Mouse (Mus musculus): ENCODE data around the gene Serinc5.
"Not testable (repeated sequence)": the region's sequence is repeated elsewhere in the genome, so short reads cannot be mapped to it uniquely, and the experiment has no call there.

Gene Serinc5

GRCm38 (mm10) chr13:92610311-92611221 lies at the start of gene Serinc5:
TSS of gene Serinc5 (plus strand) at chr13:92611091.
- peak; percentile 86 for DNase-seq (ENCODE audit: low read depth, low spot score)

GRCm38 (mm10) chr13:92576072-92576471 lies 34.8 kb upstream of the Serinc5 start, which contains the start of gene Spz1:
TSS of gene Spz1 (minus strand) at chr13:92576172.
- DNase-seq (ENCODE audit: low read depth, low spot score), result no peak

DNA sequence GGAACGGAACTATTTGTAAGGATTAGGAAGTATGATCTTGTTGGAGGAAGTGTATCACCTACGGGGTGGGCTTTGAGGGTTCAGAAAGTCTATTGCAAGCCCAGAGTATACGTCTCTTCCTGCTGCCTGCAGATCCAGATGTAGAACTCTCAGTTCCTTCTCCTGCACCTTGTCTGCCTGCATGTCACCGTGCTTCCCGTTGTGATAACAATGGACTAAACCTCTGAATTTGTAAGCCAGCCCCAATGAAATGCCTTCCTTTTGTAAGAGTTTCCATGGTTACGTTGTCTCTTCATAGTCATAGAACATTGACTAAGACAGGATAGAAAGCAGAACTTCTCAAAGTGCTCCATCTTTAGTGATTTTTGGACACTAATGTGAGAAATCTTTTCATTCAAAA lies 34.2 kb upstream of the Serinc5 start:
- no peak for DNase-seq (ENCODE audit: low read depth, low spot score)

- no peak for DNase-seq (ENCODE audit: low read depth, low spot score)
Observed at GRCm38 (mm10) chr13:92578210-92578609, 32.7 kb upstream of the Serinc5 start.

DNA sequence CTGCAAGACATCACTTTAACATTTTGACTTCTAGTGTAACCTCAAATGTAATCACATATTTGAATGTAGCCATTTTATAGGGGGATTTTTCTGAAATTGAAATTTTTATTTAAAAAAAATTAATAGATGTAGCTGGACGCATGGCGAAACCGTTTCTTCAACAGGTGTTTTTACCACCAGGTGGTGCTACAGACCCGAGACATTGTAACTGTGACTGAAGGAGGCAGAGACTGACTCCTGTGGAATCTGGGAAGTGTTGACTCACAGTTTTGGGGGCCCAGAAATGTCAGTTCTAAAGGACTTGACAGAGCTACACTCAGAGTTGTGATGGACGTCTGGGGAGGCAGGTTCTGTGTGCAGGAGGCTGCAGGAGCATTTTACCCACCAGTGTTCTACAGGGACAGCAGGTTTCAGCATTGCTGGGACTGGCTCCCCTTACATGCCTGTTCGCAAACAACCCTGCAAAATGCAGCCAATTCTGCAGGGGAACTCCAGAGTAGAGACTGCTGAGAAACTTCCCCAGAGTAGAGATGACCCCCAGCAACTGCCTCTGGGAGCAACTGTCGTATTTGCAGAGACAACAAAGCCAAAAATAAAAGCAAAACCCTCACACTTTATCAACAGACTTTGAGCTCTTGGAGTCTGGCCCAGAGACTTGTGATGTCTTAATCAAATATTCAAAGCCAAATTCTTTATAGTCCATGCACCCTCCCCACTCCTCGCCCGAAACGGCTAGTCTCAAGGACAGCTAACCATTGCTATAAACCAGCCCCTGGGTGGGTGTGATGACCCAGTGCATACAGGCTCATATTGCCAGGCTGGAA lies 30.5 kb upstream of the Serinc5 start:
- DNase-seq (ENCODE audit: low read depth, low spot score), result peak; percentile 51

- DNase-seq (ENCODE audit: low read depth, low spot score), result no peak
Observed at GRCm38 (mm10) chr13:92584094-92584717, 26.7 kb upstream of the Serinc5 start.

DNA sequence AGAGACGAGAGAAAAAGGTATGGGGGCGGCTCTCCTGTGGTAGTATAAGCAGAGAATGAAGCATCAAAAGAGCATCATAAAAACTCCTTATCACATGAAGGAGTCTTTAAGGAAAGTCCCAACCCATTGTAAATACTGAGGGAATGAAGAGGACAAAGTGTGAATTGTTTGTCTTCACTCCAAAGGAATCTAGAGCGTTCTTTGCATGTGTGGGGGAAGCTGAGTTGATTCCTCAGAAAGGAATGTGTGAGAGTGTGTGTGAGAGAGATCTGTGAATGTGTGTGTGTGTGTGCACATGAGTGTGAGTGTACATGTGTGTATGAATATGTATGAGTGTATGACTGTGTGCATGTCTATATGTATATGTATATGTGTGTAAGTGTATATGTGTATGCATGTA lies 22.2 kb upstream of the Serinc5 start:
- DNase-seq (ENCODE audit: low read depth, low spot score), result no peak

- DNase-seq (ENCODE audit: low read depth, low spot score), result no peak
Observed at GRCm38 (mm10) chr13:92589255-92589654, 21.6 kb upstream of the Serinc5 start.

GRCm38 (mm10) chr13:92591225-92591624 lies 19.7 kb upstream of the Serinc5 start:
- no peak for DNase-seq (ENCODE audit: low read depth, low spot score)

DNA sequence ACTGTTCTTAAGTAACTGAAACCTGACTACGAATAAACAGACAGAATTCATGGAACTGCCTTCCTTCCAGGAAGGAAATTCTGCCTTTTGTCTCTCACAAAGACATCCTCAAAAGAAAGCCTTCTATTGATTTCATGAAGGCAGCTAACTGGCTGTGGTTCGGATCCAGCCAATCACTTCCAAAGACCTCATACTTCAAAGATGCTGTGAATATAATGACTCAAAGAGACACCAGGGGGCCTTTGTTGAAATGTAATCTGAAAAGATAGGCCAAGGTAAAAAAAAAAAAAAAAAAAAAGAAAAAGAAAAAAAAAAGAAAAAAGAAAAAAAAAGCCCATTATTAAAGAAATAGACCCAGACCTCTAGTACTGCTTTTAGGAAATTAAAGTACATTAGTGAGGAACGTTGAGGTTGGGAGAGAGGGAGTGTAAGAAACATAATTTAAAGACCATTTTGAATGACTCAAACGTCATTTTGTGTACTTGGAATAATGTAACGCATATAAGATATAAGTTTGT lies 18.6 kb upstream of the Serinc5 start:
- DNase-seq (ENCODE audit: low read depth, low spot score), result no peak

DNA sequence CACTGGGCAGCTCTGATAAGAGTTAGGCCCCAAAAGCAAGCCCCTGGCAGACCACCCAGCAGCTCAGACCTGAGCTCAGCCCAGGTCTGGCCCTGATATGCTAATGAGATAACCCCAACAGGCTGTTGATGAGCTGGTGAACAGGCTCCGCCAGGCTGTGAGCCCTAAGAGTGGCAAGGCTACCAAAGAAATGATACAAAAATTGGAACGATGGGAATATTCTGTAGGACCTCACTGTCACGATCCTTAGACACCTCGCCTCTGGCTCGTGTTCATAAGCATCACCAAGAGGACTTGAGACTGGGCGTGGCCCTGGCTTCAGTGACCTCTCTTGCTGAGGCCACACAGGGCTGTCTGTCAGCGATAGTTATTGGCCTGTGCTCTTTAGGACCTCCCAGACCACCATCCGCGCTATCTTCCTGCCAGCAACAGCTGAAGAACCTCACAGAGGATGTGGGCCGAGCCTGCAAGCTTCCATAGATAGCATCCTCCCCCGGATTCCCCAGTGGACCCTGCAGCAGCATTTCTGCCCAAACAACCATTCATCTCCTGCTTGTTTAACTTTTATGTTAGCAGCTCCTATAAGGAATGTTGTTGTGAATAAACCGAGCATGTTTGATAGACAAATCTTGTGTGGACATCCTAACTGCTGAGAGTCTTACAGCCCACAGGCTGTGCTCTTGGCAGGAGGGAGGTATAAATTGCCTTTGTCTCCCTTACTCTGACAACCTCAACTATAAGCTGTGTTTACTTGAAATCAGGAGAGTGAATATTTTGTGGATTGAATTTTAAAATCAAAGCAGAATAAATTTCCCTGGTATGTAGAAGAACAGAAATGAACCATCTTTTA lies 17.9 kb upstream of the Serinc5 start:
- no peak for DNase-seq (ENCODE audit: low read depth, low spot score)

DNA sequence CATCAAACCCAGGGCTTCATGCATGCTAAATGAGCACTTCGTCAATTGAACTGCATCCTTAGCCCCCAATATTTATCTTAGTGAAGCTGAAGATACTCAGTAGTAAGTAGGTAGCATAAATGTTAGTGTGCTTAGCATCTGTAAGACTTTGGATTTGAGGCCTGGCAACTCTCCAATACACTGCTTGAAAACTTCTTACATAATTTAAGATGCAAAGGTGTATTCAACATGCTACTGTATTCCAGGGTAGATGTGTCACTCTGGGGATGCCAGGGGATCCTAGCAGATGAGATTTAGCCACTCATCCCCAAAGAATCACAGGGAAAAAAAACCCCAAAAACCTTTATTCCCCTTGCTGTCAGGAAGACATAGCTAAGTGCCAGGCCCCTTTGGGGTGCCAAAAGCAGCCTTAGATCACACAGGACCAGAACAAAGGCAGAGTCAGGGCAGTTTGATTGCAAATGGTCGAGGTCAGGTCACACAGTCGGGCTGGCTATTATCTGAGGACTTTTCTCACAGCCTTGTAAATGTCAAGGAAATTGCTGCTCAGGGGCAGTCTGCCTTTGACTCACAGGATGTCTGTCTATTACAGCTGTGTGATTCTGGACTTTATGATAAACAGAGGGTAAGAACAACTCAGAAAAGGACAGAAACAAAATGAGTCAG lies 17.0 kb upstream of the Serinc5 start:
- DNase-seq (ENCODE audit: low read depth, low spot score), result no peak

DNA sequence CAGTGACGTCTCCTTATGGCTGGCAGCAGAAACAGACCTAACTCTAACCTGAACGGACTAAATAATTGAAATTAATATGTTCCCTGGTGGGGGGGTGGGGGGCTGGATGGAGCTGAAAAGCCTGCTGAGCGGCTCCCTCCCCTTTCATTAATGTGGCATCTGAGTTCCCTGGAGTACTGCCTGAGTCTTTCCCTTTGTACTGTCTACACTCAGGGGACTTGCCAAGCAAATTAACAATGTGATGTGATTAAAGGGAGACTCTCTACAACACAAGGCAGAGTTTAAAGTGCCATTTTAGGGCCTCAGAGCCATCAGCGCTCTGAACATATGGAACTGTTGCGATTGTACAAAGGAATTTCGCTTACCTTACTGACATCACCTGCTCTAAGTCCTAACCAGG lies 16.4 kb upstream of the Serinc5 start:
- DNase-seq (ENCODE audit: low read depth, low spot score), result no peak

GRCm38 (mm10) chr13:92594907-92595306 lies 16.0 kb upstream of the Serinc5 start:
- DNase-seq (ENCODE audit: low read depth, low spot score), result no peak

GRCm38 (mm10) chr13:92595424-92595823 lies 15.5 kb upstream of the Serinc5 start:
- DNase-seq (ENCODE audit: low read depth, low spot score), result no peak

GRCm38 (mm10) chr13:92605306-92605705 lies 5.6 kb upstream of the Serinc5 start:
- DNase-seq (ENCODE audit: low read depth, low spot score), result not testable (repeated sequence)

DNA sequence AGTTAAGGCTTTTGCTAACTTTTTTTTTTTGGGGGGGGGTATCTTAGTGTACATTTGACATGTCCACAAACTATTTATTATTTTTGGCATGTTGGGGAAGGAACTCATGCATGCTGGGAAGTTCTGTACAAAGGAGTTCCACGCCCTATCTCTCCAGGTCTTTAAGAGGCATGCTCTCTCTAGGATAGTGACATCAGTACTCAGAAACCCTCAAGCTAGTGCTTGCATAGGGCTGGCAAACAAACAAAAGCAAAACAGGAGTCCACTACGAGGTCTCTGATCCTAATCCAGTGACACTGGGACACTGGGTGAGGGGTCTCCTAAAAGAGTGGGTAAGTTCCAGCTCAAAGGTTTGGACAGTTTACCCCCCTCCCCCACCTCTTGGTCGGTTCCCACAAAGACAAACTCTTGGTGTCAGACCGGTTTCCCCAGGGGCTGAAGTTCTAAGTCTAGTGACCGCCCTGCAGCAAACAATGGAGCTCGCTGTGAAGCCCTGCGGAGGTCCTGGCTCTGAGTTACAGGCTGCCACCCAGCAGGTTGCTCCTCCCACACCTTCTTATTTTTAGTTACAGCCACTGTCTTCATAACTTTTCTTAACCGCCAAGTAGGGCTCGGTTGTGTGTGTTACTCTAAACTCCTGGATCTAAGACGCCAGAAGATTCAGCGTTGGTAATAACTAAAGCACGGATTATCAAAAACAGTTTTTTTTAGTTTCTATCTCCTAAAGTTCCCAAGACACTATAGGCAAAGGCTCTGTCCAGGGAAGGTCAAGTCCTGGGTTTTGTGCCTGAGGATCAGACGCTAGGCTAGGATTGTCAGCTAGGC lies 1.2 kb upstream of the Serinc5 start:
- DNase-seq (ENCODE audit: low read depth, low spot score), result no peak

DNA sequence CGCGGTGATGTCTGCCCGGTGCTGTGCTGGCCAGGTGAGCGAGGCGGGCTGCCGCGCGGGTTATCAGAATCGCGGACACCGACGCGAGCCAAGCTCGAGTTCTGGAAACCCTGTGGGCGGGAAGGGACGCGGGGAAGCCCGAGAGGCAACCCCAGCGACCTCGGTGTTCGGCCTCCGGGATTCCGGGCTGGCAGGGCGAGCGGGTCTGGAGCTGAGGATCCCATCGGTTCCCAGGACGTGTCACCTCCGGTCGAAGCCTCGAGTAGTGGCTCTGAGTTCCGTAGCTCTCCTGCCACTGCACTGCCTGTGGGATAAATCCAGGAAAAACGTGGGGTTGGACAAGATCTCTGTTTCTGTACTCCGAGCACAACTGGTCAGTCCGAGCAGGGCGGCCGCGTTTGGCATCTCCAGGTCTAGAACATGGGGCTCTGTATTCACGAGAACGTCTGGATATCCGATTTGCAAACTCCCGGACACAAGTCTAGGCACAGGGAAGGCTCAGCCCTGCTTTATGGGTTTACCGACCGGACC lies 428 bp downstream of the Serinc5 start:
- no peak for DNase-seq (ENCODE audit: low read depth, low spot score)

- DNase-seq (ENCODE audit: low read depth, low spot score), result no peak
Observed at GRCm38 (mm10) chr13:92611917-92612316, 1.0 kb downstream of the Serinc5 start.

Data from retina, postnatal 7 days (tissue).